Mouse (Mus musculus): ENCODE data around the gene Usp20. TPM values are rescaled to one million over a fixed set of nuclear protein-coding genes. Genes with fewer than 3 reads are reported as not detected.

The Usp20 gene
- total RNA-seq, 2 experiments from 2014 or later, result 11.0 to 14.1 TPM

DNA sequence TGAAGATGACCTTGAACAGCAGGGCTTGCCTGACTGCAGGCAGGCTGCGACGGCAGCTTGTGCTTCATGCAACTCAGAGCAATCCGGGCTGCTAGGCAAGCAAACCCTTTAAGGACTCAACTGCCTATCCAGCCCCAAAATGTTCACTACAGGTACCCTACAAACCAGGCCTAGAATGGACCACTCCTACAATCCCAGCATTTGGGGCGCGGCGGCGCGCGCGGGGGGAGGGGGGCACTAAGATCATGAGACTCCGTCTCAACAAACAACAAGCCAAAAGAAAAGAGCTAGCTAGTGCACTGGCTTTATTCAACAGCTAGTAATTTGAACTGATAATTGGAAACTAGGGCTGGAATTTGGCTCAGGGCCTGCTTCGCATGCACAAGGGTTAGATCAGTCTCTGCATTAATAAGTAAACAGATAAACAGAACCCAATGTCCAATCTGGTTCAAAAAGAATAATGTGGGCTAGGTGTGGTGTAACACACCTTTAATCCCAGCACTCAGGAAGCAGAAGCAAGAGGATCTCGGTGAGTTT is 85.0 kb downstream of the Usp20 start:
- ATAC-seq (replicated peaks; ENCODE audit: low FRiP score, low TSS enrichment, poor library complexity, severe bottlenecking), result no peak

DNA sequence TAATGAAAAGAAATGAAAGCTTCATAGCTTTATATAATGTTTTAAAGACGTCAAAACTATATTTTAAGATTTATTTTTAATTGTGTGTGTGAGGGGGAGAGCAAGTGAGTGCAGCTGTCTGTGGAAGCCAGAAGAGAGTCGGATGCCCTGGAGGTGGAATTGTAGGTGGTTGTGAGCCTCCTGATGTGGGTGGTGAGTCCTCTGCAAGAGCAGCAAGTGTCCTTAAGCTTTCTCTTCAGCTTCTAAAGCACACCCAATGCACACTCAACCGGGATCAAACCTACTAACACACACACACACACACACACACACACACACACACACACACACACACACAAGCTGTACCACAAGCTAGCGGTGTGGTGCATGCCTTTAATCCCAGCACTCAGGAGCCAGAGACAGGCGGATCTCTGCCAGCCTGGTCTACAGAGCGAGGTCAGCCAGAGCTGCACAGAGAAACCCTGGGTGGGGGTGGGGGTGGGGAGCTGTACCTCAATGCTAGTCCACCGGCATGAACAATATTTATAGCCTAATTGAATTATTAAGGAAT is 85.7 kb downstream of the Usp20 start:
- ATAC-seq (replicated peaks; ENCODE audit: low FRiP score, low TSS enrichment, poor library complexity, severe bottlenecking), result no peak

DNA sequence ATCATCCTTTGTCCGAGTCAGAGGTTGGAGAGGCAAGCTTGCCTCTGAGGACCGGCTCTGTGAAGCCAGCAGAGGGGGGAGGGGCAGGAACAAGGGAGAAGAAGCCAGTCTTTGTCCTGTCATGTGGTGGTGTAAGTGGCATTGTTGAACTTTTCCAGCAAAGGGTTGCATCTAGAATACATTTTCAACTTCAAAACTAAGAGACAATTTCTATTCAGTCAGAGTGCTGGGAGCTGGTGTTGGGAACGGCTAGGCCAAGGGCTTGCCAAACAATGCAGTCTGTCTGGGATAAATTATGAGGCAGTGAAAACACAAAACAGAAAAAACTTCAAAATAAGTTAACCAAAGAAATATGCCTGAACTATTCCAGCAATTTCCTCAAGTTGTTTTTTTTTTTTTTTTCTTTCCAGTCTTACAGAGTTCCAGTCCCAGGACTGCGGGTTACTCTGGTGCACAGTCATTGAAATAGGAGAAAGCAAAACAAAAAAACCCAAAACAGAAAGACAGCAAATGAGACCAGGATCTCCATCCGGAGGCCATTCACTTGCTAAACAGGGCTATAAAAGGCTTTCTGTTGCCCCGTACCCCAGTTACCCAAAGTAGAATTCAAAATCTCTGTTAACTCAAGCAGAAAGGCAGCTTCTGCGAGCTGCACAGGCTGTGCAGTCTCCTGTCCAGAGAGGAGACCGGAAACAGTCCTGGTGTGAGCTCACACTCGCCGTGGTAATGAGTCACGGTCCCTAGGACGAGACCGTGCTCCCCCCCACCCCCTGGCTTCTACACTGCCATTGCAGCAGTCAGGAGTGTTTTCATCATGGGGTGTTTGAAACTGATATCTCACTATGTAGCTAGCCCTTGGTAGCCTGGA is 86.4 kb downstream of the Usp20 start:
- ATAC-seq (replicated peaks; ENCODE audit: low FRiP score, low TSS enrichment, poor library complexity, severe bottlenecking), result no peak

DNA sequence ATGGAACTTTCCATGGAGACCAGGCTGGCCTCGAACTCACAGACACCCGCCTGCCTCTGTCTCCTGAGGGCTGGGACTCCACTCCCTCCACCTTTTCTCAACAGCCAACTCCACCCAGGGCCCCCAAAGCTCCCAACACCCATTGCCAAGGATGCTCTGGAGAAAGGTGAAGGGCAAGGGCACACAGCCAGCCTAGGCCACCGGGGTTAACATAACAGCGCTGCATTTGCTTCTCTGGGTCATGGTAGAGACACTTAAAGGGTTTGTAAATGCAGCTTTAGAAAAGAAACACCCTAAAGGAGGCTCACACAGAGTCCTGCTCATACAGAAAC is 87.0 kb downstream of the Usp20 start:
- ATAC-seq (replicated peaks; ENCODE audit: low FRiP score, low TSS enrichment, poor library complexity, severe bottlenecking), result no peak

DNA sequence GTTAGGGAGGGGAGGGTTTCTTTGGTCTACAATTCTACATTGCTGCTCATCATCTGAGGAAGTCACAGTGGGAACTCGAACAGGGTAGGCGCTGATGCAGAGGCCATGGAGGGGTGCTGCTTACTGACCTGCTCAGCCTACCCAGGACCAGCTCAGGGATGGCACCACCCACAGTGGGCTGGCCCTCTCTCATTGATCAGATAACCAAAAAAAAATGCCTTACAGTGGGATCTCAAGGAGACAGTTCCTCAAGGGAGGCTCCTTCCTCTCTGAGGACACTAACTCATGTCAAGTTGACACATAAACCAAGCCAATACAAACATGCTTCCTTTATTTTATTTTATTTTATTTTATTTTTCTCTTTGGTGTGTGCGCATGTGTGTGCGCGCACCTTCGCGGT is 87.4 kb downstream of the Usp20 start:
- ATAC-seq (replicated peaks; ENCODE audit: low FRiP score, low TSS enrichment, poor library complexity, severe bottlenecking), result no peak

Other genes starting within 250 kb of the Usp20 start
- 0.54 and 1.2 TPM in 2 replicates for gene 1700001O22Rik, start 178.6 kb upstream of the Usp20 start, total RNA-seq (2014; fragmentation: Nextera tagmentation)
- gene 1700001O22Rik, start 178.6 kb upstream of the Usp20 start, total RNA-seq (2017), result not detected in 2 replicates
- 23.7 and 36.8 TPM in 2 replicates for gene Ntmt1, start 174.5 kb upstream of the Usp20 start, total RNA-seq (2014; fragmentation: Nextera tagmentation)
- 9.8 and 14.7 TPM in 2 replicates for gene Ntmt1, start 174.5 kb upstream of the Usp20 start, total RNA-seq (2017)
- gene Asb6, start 151.9 kb upstream of the Usp20 start, total RNA-seq (2014; fragmentation: Nextera tagmentation), result 30.1 and 31.3 TPM in 2 replicates
- gene Asb6, start 151.9 kb upstream of the Usp20 start, total RNA-seq (2017), result 16.2 and 37.6 TPM in 2 replicates
- not detected in 2 replicates for gene Prrx2, start 147.3 kb upstream of the Usp20 start, total RNA-seq (2014; fragmentation: Nextera tagmentation)
- not detected in 2 replicates for gene Prrx2, start 147.3 kb upstream of the Usp20 start, total RNA-seq (2017)
- not detected in 2 replicates for gene Ptges, start 52.4 kb upstream of the Usp20 start, total RNA-seq (2014; fragmentation: Nextera tagmentation)
- gene Ptges, start 52.4 kb upstream of the Usp20 start, total RNA-seq (2017), result 0.09 TPM in 1 of 2 replicates, not detected in the other
- 37.2 and 49.8 TPM in 2 replicates for gene Tor1b, start 29.3 kb upstream of the Usp20 start, total RNA-seq (2014; fragmentation: Nextera tagmentation)
- gene Tor1b, start 29.3 kb upstream of the Usp20 start, total RNA-seq (2017), result 43.3 and 46.5 TPM in 2 replicates
- 22.3 and 28.1 TPM in 2 replicates for gene Tor1a, start 14.3 kb upstream of the Usp20 start, total RNA-seq (2014; fragmentation: Nextera tagmentation)
- gene Tor1a, start 14.3 kb upstream of the Usp20 start, total RNA-seq (2017), result 28.3 and 46.0 TPM in 2 replicates
- 37.7 and 46.7 TPM in 2 replicates for gene BC005624, start 78 bp upstream of the Usp20 start, total RNA-seq (2014; fragmentation: Nextera tagmentation)
- 70.5 and 93.3 TPM in 2 replicates for gene BC005624, start 78 bp upstream of the Usp20 start, total RNA-seq (2017)
- 30.7 and 46.4 TPM in 2 replicates for gene Fnbp1, start 159.7 kb downstream of the Usp20 start, total RNA-seq (2014; fragmentation: Nextera tagmentation)
- 16.0 and 36.4 TPM in 2 replicates for gene Fnbp1, start 159.7 kb downstream of the Usp20 start, total RNA-seq (2017)
- 19.6 and 30.4 TPM in 2 replicates for gene Gpr107, start 170.0 kb downstream of the Usp20 start, total RNA-seq (2014; fragmentation: Nextera tagmentation)
- 15.0 and 18.2 TPM in 2 replicates for gene Gpr107, start 170.0 kb downstream of the Usp20 start, total RNA-seq (2017)